ENCODE assay signal across 26 mouse cellular contexts in the genomic region with DNA sequence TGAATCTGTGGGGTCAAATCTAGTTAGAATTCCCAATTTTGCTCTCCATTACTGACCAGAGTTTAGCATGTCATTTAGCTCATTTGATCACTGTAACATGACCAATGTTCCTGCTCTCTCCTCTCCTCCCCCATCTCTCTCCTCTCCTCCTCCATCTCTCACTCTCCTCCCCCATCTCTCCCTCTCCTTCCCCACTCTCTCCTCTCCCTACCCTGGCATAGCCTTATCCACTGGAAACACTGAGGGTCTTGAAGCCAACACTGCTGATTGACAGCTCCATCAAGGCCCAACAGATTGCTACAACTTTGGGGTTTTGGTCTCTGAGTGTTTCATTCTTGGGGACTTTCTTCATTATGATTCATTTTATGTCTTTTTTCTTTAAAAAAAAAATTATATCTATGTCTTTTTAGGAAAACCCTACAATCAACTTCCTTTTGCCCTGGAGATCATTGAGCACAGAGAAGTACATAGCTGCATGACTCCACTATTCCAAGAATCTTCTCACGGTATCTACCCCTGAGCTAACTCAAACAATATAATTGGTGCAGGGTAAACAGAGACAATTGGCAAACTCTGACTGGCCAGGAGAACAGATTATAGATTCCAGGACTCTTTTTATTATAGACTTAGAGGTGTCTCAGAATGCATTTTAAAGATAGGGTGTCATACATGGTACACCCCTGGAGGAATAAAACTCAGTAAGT. TPM values are rescaled to one million over a fixed set of nuclear protein-coding genes. Genes with fewer than 3 reads are reported as not detected.
DNase-seq lines count a peak whose midpoint lies in the region; ATAC-seq and TF ChIP-seq lines count a peak whose summit lies in the region.
"Had no signal": no experiment of that assay in that cellular context is flagged by ENCODE, and none has a peak within 500 bp of the region (broad histone marks: within the 10 kb centered on the region; RNA-seq: fewer than 3 reads in every experiment).

No protein-coding gene starts in this region.

- no peaks in the 10 kb centered on the region for H3K27me3 ChIP-seq in liver, adult 2 months (ENCODE audit: control insufficient read depth, insufficient read depth, low read length)
- H3K27me3 ChIP-seq in liver, embryonic 15.5 days = no peaks in the 10 kb centered on the region
- H3K27me3 ChIP-seq: embryonic facial prominence, embryonic 15.5 days; forebrain, embryonic 13.5 days; heart, embryonic 15.5 days; hindbrain, embryonic 13.5 days had no signal

- ATAC-seq in liver, embryonic 15.5 days (ENCODE audit: insufficient read depth) = 0 out of 2 replicates have a peak, but pooled peaks have one; percentile 42
- peak; percentile 40; the same call in 1 of the 2 replicates for ATAC-seq in megakaryocyte-erythroid progenitor cell, adult 5-6 weeks (replicated peaks; ENCODE audit: low FRiP score, low TSS enrichment, poor library complexity, severe bottlenecking)
- ATAC-seq: CD4-positive, CD25-positive, alpha-beta regulatory T cell, adult 4 months; forebrain, embryonic 13.5 days; forebrain, postnatal 0 days had no signal

- DNase-seq in liver, adult 2 months (ENCODE audit: extremely low read depth, low read depth, low spot score) = peak; percentile 63
- no peak for DNase-seq in liver
- no peak for DNase-seq in kidney, postnatal 25 days
- no peak for DNase-seq in ovary, postnatal 14 days (ENCODE audit: low spot score)
- DNase-seq in thymus, postnatal 0 days (ENCODE audit: low spot score) = no peak
- DNase-seq: adrenal gland, adult 8-10 months; adrenal gland, postnatal 36 days; B cell, adult 2 months; cerebellum, adult 2 months; cerebellum, postnatal 10 days; forebrain, postnatal 0 days; heart, adult 2 months; heart, postnatal 14 days had no signal

- no peak overlapping the region for H3K4me2 ChIP-seq in liver, embryonic 15.5 days
- H3K4me2 ChIP-seq: embryonic facial prominence, embryonic 15.5 days; forebrain, embryonic 13.5 days; heart, embryonic 11.5 days; heart, embryonic 15.5 days; hindbrain, embryonic 13.5 days had no signal

- no peaks in the 10 kb centered on the region for H3K9me3 ChIP-seq in liver, embryonic 15.5 days (replicated peaks)
- H3K9me3 ChIP-seq: embryonic facial prominence, embryonic 15.5 days; forebrain, embryonic 13.5 days; G1E; heart, embryonic 15.5 days; hindbrain, embryonic 13.5 days had no signal

- TF ChIP-seq CTCF in liver, adult 2 months (IDR thresholded peaks at IDR 0.05; ENCODE audit: low read depth, low read length) = no peak

- H3K79me2 ChIP-seq in liver, adult 2 months (ENCODE audit: control insufficient read depth, insufficient read depth, low read length) = no peaks in the 10 kb centered on the region

- 11% methylated on average over 1 of the region's 1 CpGs for WGBS in liver, adult 2 months
- 47% methylated on average over 1 of the region's 1 CpGs for WGBS in liver, embryonic 15.5 days (ENCODE audit: insufficient replicate concordance)

- peak overlapping the region; percentile 91 for H3K27ac ChIP-seq in liver, adult 2 months (replicated peaks; ENCODE audit: insufficient read depth, low read depth, low read length)
- H3K27ac ChIP-seq in liver, embryonic 15.5 days (replicated peaks) = peak overlapping the region; percentile 73
- H3K27ac ChIP-seq: embryonic facial prominence, embryonic 15.5 days; forebrain, embryonic 13.5 days; heart, adult 2 months; heart, embryonic 15.5 days; hindbrain, embryonic 13.5 days had no signal

- H3K4me3 ChIP-seq in liver, adult 2 months (ENCODE audit: insufficient read depth, low read depth, low read length) = no peak overlapping the region
- H3K4me3 ChIP-seq in liver, embryonic 15.5 days (replicated peaks) = no peak overlapping the region
- H3K4me3 ChIP-seq: embryonic facial prominence, embryonic 15.5 days; forebrain, embryonic 13.5 days; heart, adult 2 months; heart, embryonic 15.5 days; hindbrain, embryonic 13.5 days had no signal

- H3K9ac ChIP-seq in liver, adult 2 months (ENCODE audit: low read depth, low read length) = 0 out of 2 replicates have a peak overlapping the region, but pooled peaks have one; percentile 6
- H3K9ac ChIP-seq in liver, embryonic 15.5 days = no peak overlapping the region
- H3K9ac ChIP-seq: embryonic facial prominence, embryonic 15.5 days; forebrain, embryonic 13.5 days; forebrain, postnatal 0 days; heart, embryonic 15.5 days; hindbrain, embryonic 13.5 days had no signal

- H3K4me1 ChIP-seq in liver, adult 2 months (ENCODE audit: control insufficient read depth, insufficient read depth, low read length) = peaks cover 15% of the 10 kb centered on the region
- H3K4me1 ChIP-seq in liver, embryonic 15.5 days (replicated peaks) = peaks cover 21% of the 10 kb centered on the region
- H3K4me1 ChIP-seq: embryonic facial prominence, embryonic 15.5 days; forebrain, embryonic 13.5 days; heart, embryonic 15.5 days; hindbrain, embryonic 13.5 days had no signal

- H3K36me3 ChIP-seq in liver, adult 2 months (ENCODE audit: control insufficient read depth, insufficient read depth, low read length) = peaks cover 25% of the 10 kb centered on the region
- no peaks in the 10 kb centered on the region for H3K36me3 ChIP-seq in liver, embryonic 15.5 days (replicated peaks)
- H3K36me3 ChIP-seq: embryonic facial prominence, embryonic 15.5 days; G1E; heart, embryonic 15.5 days; hindbrain, embryonic 13.5 days had no signal

- TF ChIP-seq POLR2A in liver, adult 2 months (IDR thresholded peaks at IDR 0.05; ENCODE audit: extremely low read depth, insufficient read depth, low read length) = no peak

RNA-seq across cellular contexts. Expression of a gene that starts 21.7 kb away (rescaled TPM):
- 92.1 and 112 TPM in 2 replicates for total RNA-seq in liver, adult 2 months (2014; rRNA removed)
- 38.6 and 38.8 TPM in 2 replicates for polyA plus RNA-seq in liver, adult 2 months (2012; rRNA removed)
- 0.79 and 0.93 TPM in 2 replicates for polyA plus RNA-seq in liver, embryonic 15.5 days (2015; fragmentation: Nextera tagmentation; extraction: Ambion mirVana)
- 0.72 TPM in 1 of 2 replicates, not detected in the other for total RNA-seq in megakaryocyte-erythroid progenitor cell, adult 5-6 weeks (2014; fragmentation: Nextera tagmentation)
- not detected in 2 replicates for total RNA-seq in megakaryocyte-erythroid progenitor cell, adult 5-6 weeks (2017)
- 0.31 and 0.37 TPM in 2 replicates for polyA plus RNA-seq in thymus, postnatal 0 days (2015; fragmentation: Nextera tagmentation; extraction: Ambion mirVana)
- total RNA-seq: G1E; gastrocnemius, adult 18-20 months; heart, adult 2 months; heart, postnatal 14 days had no signal
- polyA plus RNA-seq: CD4-positive, CD25-positive, alpha-beta regulatory T cell, adult 4 months; embryonic facial prominence, embryonic 11.5 days; forebrain, embryonic 13.5 days; forebrain, postnatal 0 days; G1E; heart, adult 2 months; heart, embryonic 11.5 days; heart, embryonic 15.5 days; hindbrain, embryonic 13.5 days had no signal

RNA-seq across cellular contexts. Expression of a gene that starts 44.0 kb away (rescaled TPM):
- 44.7 and 70.2 TPM in 2 replicates for total RNA-seq in liver, adult 2 months (2014; rRNA removed)
- 28.6 and 48.6 TPM in 2 replicates for polyA plus RNA-seq in liver, adult 2 months (2012; rRNA removed)
- 0.30 and 0.76 TPM in 2 replicates for polyA plus RNA-seq in liver, embryonic 15.5 days (2015; fragmentation: Nextera tagmentation; extraction: Ambion mirVana)
- total RNA-seq in megakaryocyte-erythroid progenitor cell, adult 5-6 weeks (2014; fragmentation: Nextera tagmentation) = 1.7 TPM in 1 of 2 replicates, not detected in the other
- total RNA-seq in megakaryocyte-erythroid progenitor cell, adult 5-6 weeks (2017) = not detected in 2 replicates
- not detected in 2 replicates for polyA plus RNA-seq in thymus, postnatal 0 days (2015; fragmentation: Nextera tagmentation; extraction: Ambion mirVana)
- total RNA-seq: adrenal gland, postnatal 36 days; forebrain, postnatal 0 days; G1E; gastrocnemius, postnatal 4 days; heart, adult 2 months; heart, postnatal 14 days; hematopoietic stem cell, adult 5-6 weeks had no signal
- polyA plus RNA-seq: CD4-positive, CD25-positive, alpha-beta regulatory T cell, adult 4 months; cerebellum, adult 2 months; embryonic facial prominence, embryonic 11.5 days; embryonic facial prominence, embryonic 15.5 days; forebrain, embryonic 13.5 days; forebrain, postnatal 0 days; G1E; heart, adult 2 months; heart, embryonic 11.5 days; heart, embryonic 15.5 days; hindbrain, embryonic 13.5 days had no signal

RNA-seq across cellular contexts. Expression of a gene that starts 54.4 kb away (rescaled TPM):
- 245 and 304 TPM in 2 replicates for total RNA-seq in liver, adult 2 months (2014; rRNA removed)
- 73.9 and 76.0 TPM in 2 replicates for polyA plus RNA-seq in liver, adult 2 months (2012; rRNA removed)
- polyA plus RNA-seq in liver, embryonic 15.5 days (2015; fragmentation: Nextera tagmentation; extraction: Ambion mirVana) = 1.5 and 2.2 TPM in 2 replicates
- 0.40 TPM in 1 of 2 replicates, not detected in the other for total RNA-seq in megakaryocyte-erythroid progenitor cell, adult 5-6 weeks (2014; fragmentation: Nextera tagmentation)
- total RNA-seq in megakaryocyte-erythroid progenitor cell, adult 5-6 weeks (2017) = not detected in 2 replicates
- 0.10 TPM in 1 of 2 replicates, not detected in the other for polyA plus RNA-seq in thymus, postnatal 0 days (2015; fragmentation: Nextera tagmentation; extraction: Ambion mirVana)
- total RNA-seq: forebrain, postnatal 0 days; G1E; heart, postnatal 14 days; hematopoietic stem cell, adult 5-6 weeks had no signal
- polyA plus RNA-seq: CD4-positive, CD25-positive, alpha-beta regulatory T cell, adult 4 months; embryonic facial prominence, embryonic 11.5 days; embryonic facial prominence, embryonic 15.5 days; forebrain, embryonic 13.5 days; G1E; heart, adult 2 months; heart, embryonic 15.5 days; hindbrain, embryonic 13.5 days had no signal

Comparison
In these comparisons a context has a peak if more than half of its experiments do, and no peak if none do; other contexts are left out.
1. RNA of a gene that starts 21.7 kb away (polyA plus RNA-seq): 38.6 to 38.8 TPM in liver, adult 2 months; 0.79 to 0.93 TPM in liver, embryonic 15.5 days and 0.31 to 0.37 TPM in thymus, postnatal 0 days; every median in the first group is over 10 times any median in the second.
2. RNA of a gene that starts 44.0 kb away (polyA plus RNA-seq): 28.6 to 48.6 TPM in liver, adult 2 months; 0.30 to 0.76 TPM in liver, embryonic 15.5 days and not detected in thymus, postnatal 0 days; every median in the first group is over 10 times any median in the second.
3. RNA of a gene that starts 54.4 kb away (polyA plus RNA-seq): 73.9 to 76.0 TPM in liver, adult 2 months; 1.5 to 2.2 TPM in liver, embryonic 15.5 days and 0.10 TPM in thymus, postnatal 0 days; every median in the first group is over 10 times any median in the second.